Comparison of ENCODE assay signal across 13 mouse cellular contexts in the genomic region with DNA sequence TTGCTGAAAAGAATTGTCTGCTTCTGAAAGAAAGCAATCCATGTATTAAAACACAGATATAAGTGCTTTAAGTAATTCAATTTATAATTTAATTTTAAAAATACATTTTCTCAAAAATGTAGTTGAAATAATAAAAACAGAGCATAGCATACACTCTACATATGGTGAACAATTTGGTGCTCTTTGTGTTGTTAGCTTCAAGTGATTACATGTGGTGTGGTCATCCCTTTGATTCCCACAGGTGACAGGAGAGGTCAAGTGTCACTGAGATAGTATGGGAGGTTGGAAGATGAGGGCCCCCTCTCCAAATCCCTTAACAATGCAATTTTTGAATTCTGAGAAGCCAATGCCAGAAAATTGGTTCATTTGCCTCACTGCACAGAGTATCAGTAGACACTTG.
"Had no signal": no experiment of that assay in that cellular context is flagged by ENCODE, and none has a peak within 500 bp of the region (broad histone marks: within the 10 kb centered on the region; RNA-seq: fewer than 3 reads in every experiment).

No protein-coding gene starts in this region.

- H3K9ac ChIP-seq: liver, embryonic 14.5 days; lung, embryonic 14.5 days; midbrain, embryonic 12.5 days had no signal

- H3K27me3 ChIP-seq: midbrain, embryonic 12.5 days had no signal

- DNase-seq: lung, adult 18-20 months; lung, embryonic 14.5 days; lung, postnatal 10 days; lung, postnatal 4 days; right cerebral cortex, postnatal 4 days; spleen, adult 18-20 months; thymus, adult 18-20 months; thymus, postnatal 14 days; thymus, postnatal 36 days had no signal

- H3K4me2 ChIP-seq: lung, embryonic 14.5 days; midbrain, embryonic 12.5 days had no signal

- H3K27ac ChIP-seq: liver, embryonic 14.5 days; midbrain, embryonic 10.5 days; midbrain, embryonic 12.5 days had no signal

- H3K36me3 ChIP-seq: midbrain, embryonic 10.5 days; midbrain, embryonic 12.5 days had no signal

- H3K9me3 ChIP-seq: midbrain, embryonic 10.5 days; midbrain, embryonic 12.5 days had no signal

- H3K4me3 ChIP-seq: midbrain, embryonic 10.5 days; midbrain, embryonic 12.5 days; myocyte had no signal

- H3K4me1 ChIP-seq: midbrain, embryonic 10.5 days; midbrain, embryonic 12.5 days had no signal
